Mouse (Mus musculus) adrenal gland, postnatal 36 days (tissue): ENCODE results near the gene 9430097D07Rik. TPM values are rescaled to one million over a fixed set of nuclear protein-coding genes. Genes with fewer than 3 reads are reported as not detected.

Experiments
- DNase-seq, 2 experiments: peaks; one replicate each; pipeline ENCODE4 v3.0.0; 2021; ENCODE audit warnings: mixed read lengths in 1 of 2
- long read RNA-seq, 2 experiments: library from polyadenylated mRNA; stranded (forward); transcript quantifications; one replicate each; pipeline ENCODE4 v2.0.0; 2021; ENCODE audit warnings: borderline sequencing depth in 2 of 2
- total RNA-seq, 2 experiments: library from RNA; stranded (reverse); gene quantifications; 2 replicates each; pipeline ENCODE4 v1.2.3; 2021

9430097D07Rik gene
- total RNA-seq: not detected
- long read RNA-seq, experiment 1: 0 reads
- long read RNA-seq, experiment 2: 0 reads

DNA sequence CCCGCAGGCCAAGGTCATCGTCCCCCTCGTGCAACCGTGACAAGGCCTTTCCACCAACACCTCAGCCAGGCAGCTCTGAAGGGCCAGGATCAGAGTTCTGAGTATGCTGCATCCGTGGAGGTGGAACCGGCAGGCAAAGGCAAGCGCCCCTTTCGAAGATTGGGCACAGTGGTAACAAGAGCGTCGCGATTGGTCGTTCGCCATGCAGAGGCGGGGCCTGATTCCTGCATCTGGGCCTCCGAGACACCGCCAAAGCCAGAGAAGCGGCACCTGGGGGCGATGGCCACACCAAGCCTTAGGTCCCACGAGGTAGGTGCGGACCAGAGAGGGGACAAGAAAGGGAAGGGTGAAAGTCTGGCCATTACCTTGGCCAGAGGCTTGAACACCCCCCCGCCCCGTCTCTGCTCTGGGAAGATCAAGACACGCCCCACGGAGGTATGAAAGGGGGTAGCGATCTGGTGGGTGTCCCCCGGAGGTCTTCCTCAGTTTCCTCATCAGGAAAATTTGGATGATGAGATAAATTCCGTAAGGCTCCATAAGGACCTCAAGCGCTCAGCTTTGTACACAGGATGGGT is at the start of gene 9430097D07Rik:
Gene 9430097D07Rik (minus strand): TSS at position 99 of the 575 bp plus-strand sequence.
- DNase-seq: peak in 1 of 2 experiments; percentile 39

DNA sequence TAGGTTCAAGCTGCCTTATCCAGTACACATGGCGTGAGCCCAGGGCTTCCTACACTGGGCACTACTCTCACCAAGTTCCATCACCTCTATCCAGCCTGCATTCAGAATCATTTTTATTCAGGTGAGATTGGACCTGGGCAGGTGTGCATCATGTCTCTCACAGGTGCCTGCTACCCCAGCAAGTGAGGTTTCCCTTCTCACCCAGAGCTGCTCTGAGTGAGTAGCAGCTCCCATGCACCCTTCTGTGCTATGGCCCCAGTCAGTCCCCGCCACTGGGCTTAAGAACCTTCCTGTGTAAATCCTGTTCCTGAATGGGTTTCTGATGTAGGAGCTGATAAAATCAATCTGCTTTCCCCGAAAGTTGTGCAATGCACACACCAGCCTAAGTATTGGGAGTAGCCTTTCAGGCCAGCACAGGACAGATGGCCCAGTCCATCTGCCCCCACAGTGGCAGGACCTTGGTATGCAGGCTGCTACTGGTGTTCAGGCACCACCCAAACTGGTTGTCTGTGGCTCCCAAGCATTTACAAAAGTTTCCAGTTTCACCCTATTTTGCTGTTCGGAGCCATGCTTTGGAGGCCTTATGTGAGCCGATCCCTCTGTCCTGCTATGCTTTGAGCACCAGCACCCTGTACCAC is 48.7 kb upstream of the 9430097D07Rik start:
- no peak for DNase-seq

GRCm38 (mm10) chr2:32621517-32621859 is 46.0 kb upstream of the 9430097D07Rik start, which contains the start of gene Ak1:
Gene Ak1, plus strand, starts transcription at chr2:32621758.
- DNase-seq: no peak

DNA sequence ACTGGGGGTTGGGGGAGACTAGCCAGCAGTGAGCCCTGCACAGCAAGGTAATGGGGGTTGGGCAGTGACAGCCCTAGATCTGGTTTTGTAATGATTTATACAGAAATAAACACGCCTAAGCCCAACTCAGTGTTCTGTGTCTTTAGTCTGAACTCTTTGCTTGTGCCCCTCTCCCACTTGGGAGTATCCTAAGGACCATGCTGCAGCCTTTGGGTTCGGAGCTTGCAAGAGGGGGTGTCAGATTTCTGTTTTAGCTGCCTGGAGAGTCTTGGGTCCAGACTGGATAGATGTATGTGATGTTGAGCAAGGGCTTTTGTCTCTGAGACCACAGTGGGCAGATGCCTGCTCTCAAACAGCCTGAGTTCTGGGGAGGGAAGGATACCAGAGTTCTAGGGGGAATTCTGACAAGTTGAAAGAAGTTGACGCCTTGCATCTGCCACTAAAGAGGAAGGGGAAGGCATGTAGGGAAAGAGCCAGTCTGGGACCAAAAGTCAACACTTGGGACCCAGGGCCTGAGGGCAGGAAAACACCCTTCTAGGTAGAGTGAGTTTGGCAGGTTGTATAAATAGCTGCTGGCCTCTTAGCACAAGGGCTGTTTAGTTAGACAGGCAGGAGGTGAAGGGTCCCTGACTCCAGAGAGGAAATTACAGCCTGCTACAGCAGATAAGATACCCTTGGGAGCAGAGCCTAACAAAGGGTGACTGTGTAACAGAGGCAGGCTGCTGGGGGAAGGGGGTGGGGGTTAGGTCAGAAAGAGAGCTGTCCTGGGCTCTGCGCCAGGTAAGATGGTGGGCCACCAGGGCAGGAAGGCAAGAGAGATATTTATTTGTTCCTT is 45.4 kb upstream of the 9430097D07Rik start:
- DNase-seq: peak; percentile 58 to 75

DNA sequence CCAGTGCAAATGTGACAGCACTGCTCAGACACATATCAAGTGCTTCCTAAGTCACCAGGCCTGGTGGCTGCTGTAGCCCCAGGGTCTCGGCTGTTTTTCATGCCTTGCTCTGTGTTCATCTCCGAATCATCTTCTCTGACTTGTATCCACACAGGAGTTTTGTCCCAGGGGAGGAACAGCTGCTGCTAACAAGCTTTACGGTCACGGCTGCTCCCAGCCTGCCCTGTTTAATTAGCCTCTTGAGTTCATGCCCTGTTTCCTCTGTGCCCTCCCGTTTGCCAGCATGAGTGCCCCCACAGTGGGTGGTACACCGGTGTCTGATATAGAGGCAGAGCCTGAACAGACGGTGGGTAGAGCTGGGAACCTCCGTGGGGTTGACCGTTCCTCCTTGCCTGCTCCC is 42.6 kb upstream of the 9430097D07Rik start:
- no peak for DNase-seq

DNA sequence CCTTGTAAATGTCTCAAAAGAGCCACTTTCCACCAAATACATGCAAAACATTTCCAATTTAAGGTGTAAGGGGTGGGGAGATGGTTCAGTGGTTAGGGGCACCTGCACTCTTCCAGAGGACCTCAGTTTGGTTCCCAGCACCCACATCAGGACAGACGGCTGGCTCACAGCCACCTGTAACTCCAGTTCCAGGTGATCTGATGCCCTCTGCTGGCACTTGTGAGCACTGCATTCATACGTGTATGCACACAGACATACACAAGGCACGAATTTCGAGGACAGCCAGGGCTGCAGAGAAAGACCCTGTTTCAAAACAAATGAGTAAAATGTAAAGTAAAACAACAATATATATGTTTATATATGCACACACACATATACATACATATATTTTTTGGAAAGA is 42.1 kb upstream of the 9430097D07Rik start:
- peak in 1 of 2 experiments; percentile 13 for DNase-seq

- DNase-seq: no peak
Measured at GRCm38 (mm10) chr2:32617109-32617508, 41.6 kb upstream of the 9430097D07Rik start.

GRCm38 (mm10) chr2:32612274-32612673 is 36.8 kb upstream of the 9430097D07Rik start:
- DNase-seq: no peak

GRCm38 (mm10) chr2:32610610-32611229 is 35.2 kb upstream of the 9430097D07Rik start:
- peak; percentile 46 to 74 for DNase-seq

GRCm38 (mm10) chr2:32608778-32609435 is 33.4 kb upstream of the 9430097D07Rik start:
- peak in 1 of 2 experiments; percentile 76 for DNase-seq

DNA sequence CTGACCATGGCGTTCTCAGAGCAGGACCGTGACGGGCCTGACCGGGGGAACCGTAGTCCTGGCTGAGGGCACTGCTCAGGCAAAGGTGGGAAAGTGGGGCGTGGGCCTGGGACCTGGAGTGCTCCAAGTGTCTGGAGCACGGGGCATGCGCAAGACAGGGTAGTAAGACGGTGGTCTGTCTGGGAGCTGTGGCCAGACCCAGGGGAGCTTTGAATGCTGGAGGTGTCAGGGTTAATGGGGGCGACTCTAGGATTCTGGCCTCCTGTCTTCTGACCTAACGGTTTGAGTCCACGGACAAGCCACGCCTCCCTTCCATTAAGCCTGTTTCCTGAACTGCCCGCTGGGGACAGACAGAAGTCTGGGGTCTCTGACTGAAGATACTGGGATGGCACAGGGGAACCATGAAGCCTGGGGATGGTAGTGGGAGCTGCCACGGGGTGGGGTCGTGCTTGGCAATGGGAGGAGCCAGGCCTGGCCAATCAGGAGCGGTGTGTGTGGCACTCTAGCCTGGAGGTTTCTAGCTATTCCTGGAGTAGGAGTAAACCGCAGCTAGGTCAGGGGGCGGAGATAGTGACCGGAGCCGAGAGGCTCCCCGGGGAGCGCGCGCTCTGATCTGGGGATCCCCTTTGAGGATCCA is 32.8 kb upstream of the 9430097D07Rik start:
- DNase-seq: peak; percentile 89 to 90

GRCm38 (mm10) chr2:32607262-32607947 is 31.9 kb upstream of the 9430097D07Rik start:
- peak; percentile 34 to 60 for DNase-seq

- peak; percentile 91 to 97 for DNase-seq
Measured at GRCm38 (mm10) chr2:32606161-32607142, 31.0 kb upstream of the 9430097D07Rik start.

DNA sequence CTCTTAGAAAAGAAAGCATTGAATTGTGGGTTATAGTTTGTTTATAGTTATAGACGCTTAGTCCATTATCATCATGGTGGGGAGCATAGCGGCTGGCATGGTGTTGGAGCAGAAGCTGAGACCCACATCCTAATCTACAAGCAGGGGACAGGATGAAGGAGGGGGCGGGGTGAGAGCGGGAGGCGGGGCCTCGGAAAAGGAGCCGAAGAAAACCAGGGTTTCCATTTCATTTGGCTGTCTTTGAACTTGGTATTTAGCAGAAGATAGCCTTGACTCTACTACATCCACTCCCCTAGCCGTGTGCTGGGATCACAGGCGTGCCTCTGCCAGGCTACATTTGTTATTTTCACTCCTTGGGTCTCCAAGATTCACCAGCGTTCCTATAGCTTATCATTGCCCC is 29.1 kb upstream of the 9430097D07Rik start:
- DNase-seq: no peak

- peak; percentile 91 for DNase-seq
Measured at GRCm38 (mm10) chr2:32602600-32603054, 27.1 kb upstream of the 9430097D07Rik start.

GRCm38 (mm10) chr2:32601417-32602065 is 26.1 kb upstream of the 9430097D07Rik start:
- peak; percentile 52 to 69 for DNase-seq

- DNase-seq: no peak
Measured at GRCm38 (mm10) chr2:32599409-32599808, 23.9 kb upstream of the 9430097D07Rik start, which contains the start of gene St6galnac6. Gene St6galnac6, plus strand, starts transcription at chr2:32599709.

- DNase-seq: no peak
Measured at GRCm38 (mm10) chr2:32598506-32598905, 23.0 kb upstream of the 9430097D07Rik start.

DNA sequence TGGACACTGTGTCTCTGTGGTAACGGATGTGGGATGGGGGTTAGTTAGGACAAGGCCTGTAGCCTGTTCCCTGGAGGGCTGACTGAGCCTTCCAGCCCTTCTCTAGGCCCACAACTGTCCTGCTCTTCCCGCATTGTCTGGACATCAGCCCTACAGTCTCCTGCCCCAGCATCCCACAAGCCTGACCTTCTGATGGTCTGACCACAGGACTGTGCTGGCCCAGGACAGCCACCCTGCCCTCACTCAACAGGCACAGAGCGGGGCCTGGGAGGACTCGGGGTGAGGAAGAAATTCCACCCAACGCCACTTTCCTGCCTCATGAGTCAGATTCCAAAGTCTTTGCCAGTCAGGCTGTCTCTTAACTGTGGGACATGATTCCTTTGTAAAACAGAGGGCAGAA is 22.2 kb upstream of the 9430097D07Rik start:
- no peak for DNase-seq
